Mouse (Mus musculus) testis, adult 2 months (tissue): ENCODE results near the gene Ces1a. TPM values are rescaled to one million over a fixed set of nuclear protein-coding genes. Genes with fewer than 3 reads are reported as not detected.

ENCODE experiments used
- H3K27ac ChIP-seq: fragments of 200-500 bp; 2 replicates; pipeline ENCODE4 v1.5.1; 2012; ENCODE audit warnings: low read depth, low read length; ENCODE audit not compliant: control insufficient read depth, insufficient read depth
- H3K27me3 ChIP-seq: fragments of 200-500 bp; 2 replicates; pipeline ENCODE4 v1.6.1; 2012; ENCODE audit warnings: mild to moderate bottlenecking, low read length, moderate library complexity; ENCODE audit not compliant: control insufficient read depth, insufficient read depth
- H3K36me3 ChIP-seq: fragments of 200-500 bp; 2 replicates; pipeline ENCODE4 v1.6.1; 2012; ENCODE audit warnings: mild to moderate bottlenecking, low read length; ENCODE audit not compliant: control insufficient read depth, insufficient read depth
- H3K4me1 ChIP-seq: fragments of 200-500 bp; 2 replicates; pipeline ENCODE4 v1.6.1; 2012; ENCODE audit warnings: low read length; ENCODE audit not compliant: control insufficient read depth, insufficient read depth
- H3K4me3 ChIP-seq: fragments of 200-500 bp; 2 replicates; pipeline ENCODE4 v1.5.1; 2012; ENCODE audit warnings: low read depth, mild to moderate bottlenecking, low read length, moderate library complexity, mixed read lengths; ENCODE audit not compliant: control insufficient read depth
- CTCF ChIP-seq: fragments of 200-500 bp; IDR thresholded peaks from 2 replicates; pipeline ENCODE4 v1.5.1; 2012; ENCODE audit warnings: low read depth, mild to moderate bottlenecking, inconsistent platforms, low read length, moderate library complexity; ENCODE audit not compliant: control insufficient read depth, insufficient read depth, insufficient replicate concordance
- POLR2A ChIP-seq: fragments of 200-500 bp; IDR thresholded peaks from 2 replicates; pipeline ENCODE4 v1.6.1; 2012; ENCODE audit warnings: low read depth, mild to moderate bottlenecking, inconsistent platforms, low read length, moderate library complexity; ENCODE audit not compliant: control insufficient read depth
- polyA plus RNA-seq: library from polyadenylated mRNA; depleted of rRNA; stranded (reverse); fragments of >200 nt; gene quantifications from 2 replicates; pipeline ENCODE4 v1.2.3, GENCODE M21; 2012

Ces1a gene
- polyA plus RNA-seq, 1 experiment, result 1.5 TPM

DNA sequence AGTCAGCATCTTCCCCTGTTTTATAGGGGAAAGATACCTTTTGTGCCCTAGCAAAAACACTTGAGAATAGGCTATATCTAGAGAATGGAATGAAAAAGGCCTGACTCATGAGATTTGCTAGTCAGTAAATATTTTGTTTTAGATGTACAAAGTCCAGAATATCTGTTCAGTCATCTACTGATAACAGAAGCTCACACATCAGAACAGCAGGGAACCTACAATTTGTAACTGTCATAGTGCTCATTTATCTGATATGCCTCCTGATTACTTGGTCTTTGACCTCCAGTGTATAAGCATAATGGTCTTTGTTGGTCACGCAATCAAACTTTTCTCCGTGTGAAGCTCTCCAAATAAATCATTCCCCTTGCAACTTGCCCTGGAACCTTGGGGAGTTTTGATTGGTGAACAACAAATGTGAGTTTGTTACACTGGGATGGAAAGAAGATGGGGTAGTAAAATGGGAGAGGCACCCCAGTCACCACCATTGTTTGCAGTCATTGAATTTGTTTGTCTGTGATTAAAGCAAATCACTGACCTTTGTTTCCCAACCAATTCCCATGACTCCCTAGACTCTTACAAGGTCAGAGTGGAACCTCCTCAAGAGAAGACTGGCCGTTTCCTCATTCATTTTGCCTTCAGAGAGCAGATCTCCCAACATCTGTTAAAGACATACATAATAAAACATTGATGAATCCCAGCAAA, 15.6 kb upstream of the Ces1a start:
- no peak for TF ChIP-seq POLR2A
- no peak for TF ChIP-seq CTCF
- H3K27ac ChIP-seq, result no peak overlapping the region
- no peaks in the 10 kb centered on the region for H3K27me3 ChIP-seq
- no peaks in the 10 kb centered on the region for H3K4me1 ChIP-seq
- no peak overlapping the region for H3K4me3 ChIP-seq
- H3K36me3 ChIP-seq, result no peaks in the 10 kb centered on the region

DNA sequence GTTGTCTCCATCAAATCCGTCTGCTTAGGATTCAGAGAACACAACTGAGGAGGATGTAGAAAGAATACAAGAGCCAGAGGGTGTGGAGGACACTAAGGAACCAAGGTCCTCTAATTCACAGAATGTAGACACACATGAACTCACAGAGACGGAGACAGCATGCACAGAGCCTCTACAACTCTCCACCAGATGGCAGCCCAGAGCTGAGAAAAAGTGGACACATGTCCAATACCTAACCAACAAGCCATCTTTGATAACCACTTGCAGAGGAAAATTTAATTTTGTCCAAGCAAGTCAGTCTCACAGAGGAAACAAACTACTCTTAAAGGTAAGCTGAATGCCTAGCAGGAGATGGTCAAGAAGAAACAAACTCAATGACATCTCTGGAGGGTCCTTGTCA, 11.2 kb upstream of the Ces1a start:
- H3K4me1 ChIP-seq, result no peaks in the 10 kb centered on the region
- TF ChIP-seq POLR2A (no peak), CTCF (no peak; the same call in 1 of the 2 replicates)
- no peaks in the 10 kb centered on the region for H3K36me3 ChIP-seq
- H3K27me3 ChIP-seq, result no peaks in the 10 kb centered on the region
- no peak overlapping the region for H3K4me3 ChIP-seq
- no peak overlapping the region for H3K27ac ChIP-seq

DNA sequence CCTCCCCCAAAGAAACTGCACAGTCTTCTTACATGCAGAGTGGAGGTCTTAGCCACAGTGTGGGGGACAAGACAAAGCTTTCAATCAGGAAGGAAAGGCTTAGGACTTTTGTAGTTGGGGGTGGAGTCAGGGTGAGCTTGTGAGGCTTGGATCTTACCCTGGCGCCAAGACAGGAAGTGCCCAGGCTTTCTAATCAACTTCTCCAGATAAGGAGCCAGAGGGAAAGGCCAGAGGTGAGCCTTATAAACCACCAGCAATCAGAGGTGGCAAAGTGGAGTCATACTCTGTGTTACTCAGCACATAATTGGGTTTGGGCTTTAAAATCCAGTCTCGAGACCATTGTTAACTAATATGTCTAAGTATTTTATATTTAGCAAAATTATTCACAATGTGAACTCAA, 7.2 kb upstream of the Ces1a start:
- TF ChIP-seq POLR2A (no peak), CTCF (no peak)
- no peak overlapping the region for H3K4me3 ChIP-seq

DNA sequence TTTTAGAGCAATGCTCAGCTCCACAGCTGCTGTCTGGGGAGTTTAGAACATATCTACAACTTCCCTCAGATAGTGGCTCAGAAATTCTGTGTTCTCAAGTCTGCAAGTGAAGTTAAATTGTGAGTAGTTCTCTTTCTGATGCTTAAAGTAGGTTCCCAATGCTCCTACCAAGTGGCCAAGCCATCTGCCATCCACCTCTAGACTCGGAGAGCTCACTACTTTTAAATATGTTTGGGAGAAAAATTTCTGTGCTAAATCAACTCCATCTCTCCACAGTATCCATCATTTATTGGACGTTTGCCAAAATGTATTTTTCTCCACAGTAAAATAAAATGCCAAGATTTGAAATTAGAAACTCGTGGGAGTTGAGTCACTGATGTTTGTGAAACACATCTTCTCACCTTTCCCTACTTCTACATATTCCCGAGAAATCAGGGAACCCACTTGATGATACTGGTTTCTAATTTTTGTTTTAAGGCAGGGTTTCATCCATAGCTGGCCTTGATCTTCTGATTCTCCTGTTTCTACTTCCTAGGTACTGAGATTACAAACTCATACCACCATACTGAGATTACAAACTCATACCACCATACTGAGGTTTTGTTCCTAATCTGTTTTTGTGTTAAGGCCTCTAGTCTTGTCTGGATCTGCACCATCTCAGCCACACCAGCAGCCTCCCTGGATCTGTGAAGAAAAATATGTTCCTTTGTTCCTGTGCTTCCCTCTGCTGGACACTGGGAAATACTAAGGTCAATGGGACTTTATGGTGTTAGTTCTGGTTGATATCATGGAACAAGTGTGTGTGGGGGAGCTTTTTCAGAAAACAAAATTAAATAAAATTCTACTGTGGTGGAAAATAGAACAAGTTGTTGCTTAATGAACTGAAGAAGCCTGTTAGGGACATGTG, 771 bp upstream of the Ces1a start:
- H3K36me3 ChIP-seq, result no peaks in the 10 kb centered on the region
- TF ChIP-seq CTCF (no peak), POLR2A (no peak)
- no peaks in the 10 kb centered on the region for H3K27me3 ChIP-seq

More for the DNA sequence above, 7.2 kb upstream of the Ces1a start:
- no peaks in the 10 kb centered on the region for H3K27me3 ChIP-seq
- no peak overlapping the region for H3K27ac ChIP-seq
- H3K4me1 ChIP-seq, result no peaks in the 10 kb centered on the region
- no peaks in the 10 kb centered on the region for H3K36me3 ChIP-seq

DNA sequence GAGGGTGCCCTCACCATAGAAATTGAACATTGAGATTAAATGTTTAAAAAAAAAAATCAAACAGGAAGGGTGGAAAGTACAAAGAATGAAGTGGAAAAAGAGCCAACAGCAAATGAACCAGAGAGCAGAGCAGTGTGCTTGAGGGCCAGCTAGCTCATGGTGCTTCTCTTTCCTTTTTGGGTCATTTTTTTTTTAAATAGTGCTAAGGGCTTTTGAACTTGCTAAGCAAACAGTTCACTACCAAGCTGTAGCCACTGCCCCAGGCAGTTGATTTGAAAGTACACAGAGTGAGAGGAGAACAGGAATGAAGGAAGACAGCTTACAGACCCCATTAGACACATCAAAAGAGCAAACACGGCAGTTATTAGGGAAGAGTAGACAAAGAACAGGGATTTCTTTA, 4.9 kb downstream of the Ces1a start:
- Histone ChIP-seq H3K27ac (no peak overlapping the region), H3K4me1 (no peaks in the 10 kb centered on the region), H3K27me3 (no peaks in the 10 kb centered on the region), H3K36me3 (no peaks in the 10 kb centered on the region), H3K4me3 (no peak overlapping the region)
- TF ChIP-seq POLR2A (no peak), CTCF (no peak)

More for the DNA sequence above, 771 bp upstream of the Ces1a start:
- no peak overlapping the region for H3K27ac ChIP-seq
- no peak overlapping the region for H3K4me3 ChIP-seq
- no peaks in the 10 kb centered on the region for H3K4me1 ChIP-seq

DNA sequence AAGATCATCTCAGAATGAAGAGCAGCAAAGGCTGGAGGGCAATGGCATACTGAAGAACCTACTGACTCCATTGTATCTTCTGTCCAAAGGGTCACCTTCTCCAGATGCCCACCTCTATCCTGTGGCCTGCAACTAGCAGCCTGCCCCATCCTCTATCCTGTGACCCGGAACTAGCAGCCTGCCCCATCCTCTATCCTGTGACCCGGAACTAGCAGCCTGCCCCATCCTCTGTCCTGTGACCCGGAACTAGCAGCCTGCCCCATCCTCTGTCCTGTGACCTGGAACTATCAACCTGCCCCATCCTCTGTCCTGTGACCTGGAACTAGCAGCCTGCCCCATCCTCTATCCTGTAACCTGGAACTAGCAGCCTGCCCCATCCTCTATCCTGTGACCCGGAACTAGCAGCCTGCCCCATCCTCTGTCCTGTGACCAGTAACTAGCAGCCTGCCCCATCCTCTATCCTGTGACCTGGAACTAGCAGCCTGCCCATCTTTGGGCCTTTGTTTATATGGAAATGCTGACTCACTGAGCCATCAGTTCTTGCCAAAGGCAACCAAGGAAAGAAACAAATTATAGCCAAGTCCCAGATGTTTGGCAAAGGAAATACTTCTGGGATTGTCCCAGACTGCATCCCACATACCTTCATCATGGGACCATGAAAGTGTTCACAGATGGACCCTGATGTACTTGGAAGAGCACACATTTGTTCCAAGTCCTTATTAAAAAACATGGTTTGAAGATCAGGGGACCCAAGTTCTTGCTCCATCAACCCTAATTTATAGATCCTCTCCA, 7.0 kb downstream of the Ces1a start:
- Histone ChIP-seq H3K36me3 (no peaks in the 10 kb centered on the region), H3K4me1 (no peaks in the 10 kb centered on the region), H3K27me3 (no peaks in the 10 kb centered on the region), H3K27ac (no peak overlapping the region), H3K4me3 (no peak overlapping the region)
- TF ChIP-seq CTCF, result no peak
- TF ChIP-seq POLR2A, result no peak

DNA sequence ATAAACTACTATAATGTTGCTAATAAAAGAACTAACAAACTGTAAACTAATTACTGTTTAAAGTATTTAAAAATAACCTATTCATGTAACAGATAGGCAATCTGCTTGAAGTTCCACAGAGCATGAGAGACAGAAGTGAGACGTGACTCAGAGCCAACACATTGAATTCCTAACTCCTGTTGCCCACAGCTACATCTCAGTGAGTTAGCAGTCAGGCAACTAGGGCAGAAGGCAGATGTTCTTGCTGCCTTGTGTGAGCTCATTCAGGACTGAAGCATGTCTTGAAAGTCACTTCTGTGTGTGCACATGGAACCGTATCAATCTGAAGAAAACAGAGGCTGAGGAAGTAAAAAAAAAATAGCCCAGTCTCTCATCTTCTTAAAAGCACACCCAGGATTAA, 7.7 kb downstream of the Ces1a start:
- no peaks in the 10 kb centered on the region for H3K36me3 ChIP-seq
- no peak overlapping the region for H3K27ac ChIP-seq
- no peak for TF ChIP-seq POLR2A
- TF ChIP-seq CTCF, result no peak
- H3K27me3 ChIP-seq, result no peaks in the 10 kb centered on the region
- H3K4me1 ChIP-seq, result no peaks in the 10 kb centered on the region
- H3K4me3 ChIP-seq, result no peak overlapping the region
